Mouse (Mus musculus) lung, embryonic 14.5 days (tissue): ENCODE data around the gene Snd1. TPM values are rescaled to one million over a fixed set of nuclear protein-coding genes. Genes with fewer than 3 reads are reported as not detected.

Source experiments
- ATAC-seq: fragments of 200-750 bp; cut with Nextera tagmentation; 2 replicates; pipeline ENCODE4 v1.8.0; 2017; ENCODE audit warnings: mild to moderate bottlenecking, moderate TSS enrichment, moderate library complexity; ENCODE audit not compliant: insufficient read depth
- DNase-seq: peaks from one replicate; pipeline ENCODE4 v3.0.0-alpha.2; 2015
- H3K27ac ChIP-seq: fragments of 300-500 bp; sonication (generic); 2 replicates; pipeline ENCODE4 v1.5.1; 2014; ENCODE audit warnings: low read depth, mild to moderate bottlenecking, moderate library complexity
- H3K27me3 ChIP-seq: fragments of 300-500 bp; sonication (generic); 2 replicates; pipeline ENCODE4 v1.6.1; 2014; ENCODE audit warnings: low read length, control low read depth; ENCODE audit not compliant: insufficient read depth
- H3K36me3 ChIP-seq: fragments of 300-500 bp; sonication (generic); 2 replicates; pipeline ENCODE4 v1.6.1; 2014; ENCODE audit warnings: control low read depth; ENCODE audit not compliant: insufficient read depth
- H3K4me1 ChIP-seq: fragments of 300-500 bp; sonication (generic); 2 replicates; pipeline ENCODE4 v1.6.1; 2014; ENCODE audit warnings: antibody characterized with exemption, control low read depth; ENCODE audit not compliant: insufficient read depth
- H3K4me2 ChIP-seq: fragments of 300-500 bp; sonication (generic); 2 replicates; pipeline ENCODE4 v1.6.1; 2014; ENCODE audit warnings: mild to moderate bottlenecking
- H3K4me3 ChIP-seq: fragments of 300-500 bp; sonication (generic); 2 replicates; pipeline ENCODE4 v1.5.1; 2014; ENCODE audit warnings: low read depth, low read length
- H3K9ac ChIP-seq: fragments of 300-500 bp; sonication (generic); 2 replicates; pipeline ENCODE4 v1.6.1; 2014
- H3K9me3 ChIP-seq: fragments of 300-500 bp; sonication (generic); 2 replicates; pipeline ENCODE4 v1.6.1; 2016; ENCODE audit warnings: low read depth, low read length, control low read depth
- CTCF ChIP-seq: IDR thresholded peaks from 2 replicates; pipeline ENCODE4 v1.5.1; 2016; ENCODE audit warnings: antibody characterized with exemption, low read depth
- WGBS: fragments of 180-500 bp; shearing (Covaris S2); extraction: QIAGEN DNeasy Blood & Tissue Kit; methylation state at CpG from one replicate; pipeline ENCODE4 v1.1.7; 2014; 5-methylcytosine and 5-hydroxymethylcytosine counted together
- polyA plus RNA-seq: library from polyadenylated mRNA; unstranded; fragments of >200 nt; fragmentation: Nextera tagmentation; extraction: Ambion mirVana; gene quantifications from 2 replicates; pipeline ENCODE4 v1.2.1, GENCODE M21; 2014

Gene Snd1
- polyA plus RNA-seq, 1 experiment from 2014 or later = 145 TPM

- no peak overlapping the region for H3K27ac ChIP-seq
- no peak for DNase-seq
- peaks cover 12% of the 10 kb centered on the region; the same call in 1 of the 2 replicates for H3K36me3 ChIP-seq
- no peak overlapping the region for H3K4me2 ChIP-seq
- WGBS = 91% methylated on average over 4 of the region's 4 CpGs
- no peak for TF ChIP-seq CTCF
- no peak overlapping the region for H3K9ac ChIP-seq
- no peak overlapping the region for H3K4me3 ChIP-seq
- H3K9me3 ChIP-seq = no peaks in the 10 kb centered on the region
- ATAC-seq = no peak
- H3K4me1 ChIP-seq = no peaks in the 10 kb centered on the region
- no peaks in the 10 kb centered on the region for H3K27me3 ChIP-seq
Measured at GRCm38 (mm10) chr6:28594759-28595158, 119.8 kb downstream of the Snd1 start.

- Histone ChIP-seq H3K4me3 (no peak overlapping the region), H3K27me3 (no peaks in the 10 kb centered on the region), H3K4me2 (no peak overlapping the region), H3K9ac (no peak overlapping the region), H3K4me1 (no peaks in the 10 kb centered on the region), H3K36me3 (peaks cover 12% of the 10 kb centered on the region; the same call in 1 of the 2 replicates), H3K9me3 (no peaks in the 10 kb centered on the region), H3K27ac (no peak overlapping the region)
- WGBS = 82% methylated on average over 1 of the region's 1 CpGs
- DNase-seq (no peak), ATAC-seq (no peak)
- TF ChIP-seq CTCF = no peak
Measured at GRCm38 (mm10) chr6:28595231-28595630, 120.3 kb downstream of the Snd1 start.

- 86% methylated on average over 5 of the region's 5 CpGs for WGBS
- DNase-seq (no peak), ATAC-seq (no peak)
- Histone ChIP-seq H3K27ac (no peak overlapping the region), H3K4me1 (no peaks in the 10 kb centered on the region), H3K9me3 (no peaks in the 10 kb centered on the region), H3K36me3 (peaks cover 3% of the 10 kb centered on the region; the same call in 1 of the 2 replicates), H3K4me3 (no peak overlapping the region), H3K27me3 (no peaks in the 10 kb centered on the region), H3K9ac (no peak overlapping the region), H3K4me2 (no peak overlapping the region)
- TF ChIP-seq CTCF = no peak
Measured at GRCm38 (mm10) chr6:28597266-28597665, 122.3 kb downstream of the Snd1 start.

GRCm38 (mm10) chr6:28599120-28599519, 124.2 kb downstream of the Snd1 start:
- Histone ChIP-seq H3K36me3 (peaks cover 3% of the 10 kb centered on the region; the same call in 1 of the 2 replicates), H3K27ac (no peak overlapping the region), H3K4me2 (no peak overlapping the region), H3K27me3 (no peaks in the 10 kb centered on the region), H3K9me3 (no peaks in the 10 kb centered on the region), H3K4me3 (no peak overlapping the region), H3K9ac (no peak overlapping the region), H3K4me1 (no peaks in the 10 kb centered on the region)
- ATAC-seq (no peak), DNase-seq (no peak)
- WGBS = 93% methylated on average over 5 of the region's 5 CpGs
- no peak for TF ChIP-seq CTCF

- H3K27me3 ChIP-seq = no peaks in the 10 kb centered on the region
- DNase-seq (no peak), ATAC-seq (no peak)
- H3K9me3 ChIP-seq = no peaks in the 10 kb centered on the region
- no peak overlapping the region for H3K27ac ChIP-seq
- no peak overlapping the region for H3K4me3 ChIP-seq
- H3K4me2 ChIP-seq = no peak overlapping the region
- no peak for TF ChIP-seq CTCF
- H3K4me1 ChIP-seq = no peaks in the 10 kb centered on the region
- no peak overlapping the region for H3K9ac ChIP-seq
- no peaks in the 10 kb centered on the region for H3K36me3 ChIP-seq
Measured at GRCm38 (mm10) chr6:28600404-28600803, 125.5 kb downstream of the Snd1 start.

GRCm38 (mm10) chr6:28603401-28603800, 128.5 kb downstream of the Snd1 start:
- Histone ChIP-seq H3K4me1 (no peaks in the 10 kb centered on the region), H3K27me3 (no peaks in the 10 kb centered on the region), H3K36me3 (no peaks in the 10 kb centered on the region), H3K9me3 (no peaks in the 10 kb centered on the region), H3K9ac (no peak overlapping the region), H3K4me2 (no peak overlapping the region), H3K4me3 (no peak overlapping the region), H3K27ac (no peak overlapping the region)
- DNase-seq (no peak), ATAC-seq (no peak)
- no peak for TF ChIP-seq CTCF
- WGBS = 58% methylated on average over 3 of the region's 3 CpGs

- Histone ChIP-seq H3K9ac (no peak overlapping the region), H3K9me3 (no peaks in the 10 kb centered on the region), H3K4me1 (no peaks in the 10 kb centered on the region), H3K27me3 (no peaks in the 10 kb centered on the region), H3K4me3 (no peak overlapping the region), H3K36me3 (no peaks in the 10 kb centered on the region), H3K4me2 (no peak overlapping the region), H3K27ac (no peak overlapping the region)
- no peak for TF ChIP-seq CTCF
- 41% methylated on average over 3 of the region's 3 CpGs for WGBS
- no peak for DNase-seq
- no peak for ATAC-seq
Measured at GRCm38 (mm10) chr6:28603823-28604222, 128.9 kb downstream of the Snd1 start.

GRCm38 (mm10) chr6:28609291-28609690, 134.4 kb downstream of the Snd1 start:
- no peak for TF ChIP-seq CTCF
- no peaks in the 10 kb centered on the region for H3K27me3 ChIP-seq
- no peaks in the 10 kb centered on the region for H3K36me3 ChIP-seq
- no peak overlapping the region for H3K4me3 ChIP-seq
- H3K27ac ChIP-seq = no peak overlapping the region
- H3K9ac ChIP-seq = no peak overlapping the region
- H3K9me3 ChIP-seq = no peaks in the 10 kb centered on the region
- DNase-seq = no peak
- no peaks in the 10 kb centered on the region for H3K4me1 ChIP-seq
- ATAC-seq = no peak
- 79% methylated on average over 4 of the region's 4 CpGs for WGBS
- no peak overlapping the region for H3K4me2 ChIP-seq
